Mouse (Mus musculus) CH12.LX (cell line): ENCODE measurements around the gene Wipi2. TPM values are rescaled to one million over a fixed set of nuclear protein-coding genes. Genes with fewer than 3 reads are reported as not detected.

Source experiments
- DNase-seq: peaks from one replicate; pipeline ENCODE4 v3.0.0-alpha.2; 2013; ENCODE audit errors: extremely low read depth
- H3K27ac ChIP-seq: 2 replicates; pipeline ENCODE4 v1.5.1; 2012; ENCODE audit warnings: low read depth, mild to moderate bottlenecking, control low read depth, moderate library complexity; ENCODE audit not compliant: insufficient read depth
- H3K27me3 ChIP-seq: replicated peaks from 2 replicates; pipeline ENCODE3; 2012; ENCODE audit warnings: inconsistent platforms
- H3K36me3 ChIP-seq, 2 experiments: replicated peaks in 1 of 2; 2 replicates each; pipeline versions ENCODE3 to v1.6.1; 2012; ENCODE audit warnings: inconsistent platforms in 1 of 2, low read length in 1 of 2, mild to moderate bottlenecking in 1 of 2, mixed read lengths in 1 of 2, moderate library complexity in 1 of 2; ENCODE audit not compliant: control insufficient read depth in 1 of 2, insufficient read depth in 1 of 2
- H3K4me1 ChIP-seq, 2 experiments: 2 replicates each; pipeline ENCODE4 v1.6.1; 2012; ENCODE audit warnings: inconsistent platforms in 1 of 2, moderate library complexity in 1 of 2; ENCODE audit not compliant: insufficient read depth in 2 of 2, control insufficient read depth in 1 of 2
- H3K4me2 ChIP-seq: 2 replicates; pipeline ENCODE4 v1.6.1; 2012; ENCODE audit warnings: low read depth, mild to moderate bottlenecking, control low read depth; ENCODE audit not compliant: poor library complexity, insufficient read depth, severe bottlenecking
- H3K4me3 ChIP-seq, 3 experiments: fragments of 150-350 bp in 1 of 3; sonication (generic) in 1 of 3; replicated peaks in 1 of 3; 2 replicates each; pipeline versions ENCODE3 to v1.5.1; 2011 to 2012; ENCODE audit warnings: low read depth in 2 of 3, low read length in 2 of 3, mild to moderate bottlenecking in 2 of 3, moderate library complexity in 2 of 3, control low read depth in 1 of 3, improper control_type of control experiment in 1 of 3, inconsistent platforms in 1 of 3, mixed read lengths in 1 of 3; ENCODE audit not compliant: poor library complexity in 1 of 3
- H3K79me2 ChIP-seq: replicated peaks from 2 replicates; pipeline ENCODE4 v1.6.1; 2012; ENCODE audit warnings: mild to moderate bottlenecking, moderate library complexity; ENCODE audit not compliant: control insufficient read depth, poor library complexity, insufficient read depth, severe bottlenecking; ENCODE audit errors: extremely low read depth
- H3K9ac ChIP-seq: 2 replicates; pipeline ENCODE4 v1.6.1; 2012; ENCODE audit warnings: low read depth, mild to moderate bottlenecking, control low read depth, moderate library complexity; ENCODE audit not compliant: insufficient read depth
- H3K9me3 ChIP-seq: replicated peaks from 2 replicates; pipeline ENCODE3; 2012; ENCODE audit warnings: low read length, inconsistent platforms, mixed read lengths
- ELF1 ChIP-seq: IDR thresholded peaks from 2 replicates; pipeline ENCODE4 v1.6.1; 2014; ENCODE audit warnings: low read depth, mild to moderate bottlenecking, inconsistent platforms, low read length, improper control_type of control experiment
- ETS1 ChIP-seq: conservative IDR thresholded peaks from 2 replicates; pipeline ENCODE4 v1.6.1; 2012; ENCODE audit warnings: low read depth, mild to moderate bottlenecking, inconsistent platforms, low read length, improper control_type of control experiment, moderate library complexity
- HCFC1 ChIP-seq: IDR thresholded peaks from 2 replicates; pipeline ENCODE4 v1.6.1; 2012; ENCODE audit warnings: low read depth, mild to moderate bottlenecking, inconsistent platforms, low read length, improper control_type of control experiment
- IRF4 ChIP-seq: IDR thresholded peaks from 2 replicates; pipeline ENCODE4 v1.6.1; 2014; ENCODE audit warnings: low read depth, mild to moderate bottlenecking, inconsistent platforms, low read length, improper control_type of control experiment
- JUN ChIP-seq: IDR thresholded peaks from 2 replicates; pipeline ENCODE4 v1.6.1; 2011; ENCODE audit warnings: low read depth, mild to moderate bottlenecking, low read length, improper control_type of control experiment, moderate library complexity; ENCODE audit not compliant: insufficient read depth
- MAZ ChIP-seq: IDR thresholded peaks from 2 replicates; pipeline ENCODE4 v1.6.1; 2012; ENCODE audit warnings: low read depth, mild to moderate bottlenecking, inconsistent platforms, low read length, improper control_type of control experiment, moderate library complexity
- MXI1 ChIP-seq: IDR thresholded peaks from 2 replicates; pipeline ENCODE4 v1.6.1; 2011; ENCODE audit warnings: mild to moderate bottlenecking, low read depth, low read length, improper control_type of control experiment
- MYC ChIP-seq: IDR thresholded peaks from 2 replicates; pipeline ENCODE4 v1.6.1; 2011; ENCODE audit warnings: low read depth, mild to moderate bottlenecking, improper control_type of control experiment, low read length
- NELFE ChIP-seq: IDR thresholded peaks from 2 replicates; pipeline ENCODE4 v1.6.1; 2011; ENCODE audit warnings: low read depth, low read length, improper control_type of control experiment
- NRF1 ChIP-seq: IDR thresholded peaks from 2 replicates; pipeline ENCODE4 v1.6.1; 2014; ENCODE audit warnings: low read depth, mild to moderate bottlenecking, inconsistent platforms, low read length, improper control_type of control experiment, moderate library complexity
- PAX5 ChIP-seq: IDR thresholded peaks from 2 replicates; pipeline ENCODE4 v1.6.1; 2012; ENCODE audit warnings: low read length, inconsistent platforms, mixed read lengths
- POLR2A ChIP-seq: IDR thresholded peaks from 2 replicates; pipeline ENCODE4 v1.6.1; 2011; ENCODE audit warnings: low read depth, mild to moderate bottlenecking, improper control_type of control experiment, low read length
- POLR2AphosphoS2 ChIP-seq: IDR thresholded peaks from 2 replicates; pipeline ENCODE4 v1.6.1; 2011; ENCODE audit warnings: low read depth, low read length, improper control_type of control experiment
- RCOR1 ChIP-seq: conservative IDR thresholded peaks from 2 replicates; pipeline ENCODE4 v1.6.1; 2012; ENCODE audit warnings: low read depth, mild to moderate bottlenecking, inconsistent platforms, low read length, improper control_type of control experiment
- SIN3A ChIP-seq: IDR thresholded peaks from 2 replicates; pipeline ENCODE4 v1.6.1; 2012; ENCODE audit warnings: low read length, improper control_type of control experiment, inconsistent platforms
- USF1 ChIP-seq: IDR thresholded peaks from 2 replicates; pipeline ENCODE4 v1.6.1; 2014; ENCODE audit warnings: low read depth, mild to moderate bottlenecking, inconsistent platforms, low read length, improper control_type of control experiment
- USF2 ChIP-seq: conservative IDR thresholded peaks from 2 replicates; pipeline ENCODE4 v1.6.1; 2011; ENCODE audit warnings: low read depth, low read length, improper control_type of control experiment
- ZNF384 ChIP-seq: IDR thresholded peaks from 2 replicates; pipeline ENCODE4 v1.6.1; 2012; ENCODE audit warnings: low read depth, low read length, improper control_type of control experiment, inconsistent platforms
- dilution Hi-C: fragments of 300-500 bp; cut with MboI; formaldehyde crosslinking; loops from 2 replicates; pipeline ENCODE4 v1.14.3; 2020; ENCODE audit warnings: low sequenced_read_pairs; ENCODE audit not compliant: extremely low pct_unique_long_range_greater_than_20kb, extremely low pct_ligation_motif_present
- in situ Hi-C: fragments of 300-500 bp; cut with MboI; formaldehyde crosslinking; loops from 3 replicates; pipeline ENCODE4 v1.14.3; 2019; ENCODE audit warnings: low sequenced_read_pairs, low pct_ligation_motif_present, low pct_unique_long_range_greater_than_20kb, mixed read lengths
- polyA plus RNA-seq: library from polyadenylated mRNA; unstranded; fragments of >175 nt; gene quantifications from 2 replicates; pipeline ENCODE4 v1.2.1, GENCODE M21; 2012; ENCODE audit warnings: low read depth; ENCODE audit not compliant: insufficient read length
- total RNA-seq, 2 experiments: library from RNA; depleted of rRNA; stranded (reverse); fragments of 300-350 nt in 1 of 2; fragments of >200 nt in 1 of 2; gene quantifications; 2 replicates each; pipeline ENCODE4 v1.2.3; 2012 to 2014

Wipi2 gene
- total and polyA plus RNA-seq, 3 experiments = 38.0 to 47.4 (median 43.4) TPM

GRCm38 (mm10) chr5:142719897-142720296 lies 92.4 kb downstream of the Wipi2 start:
- H3K4me2 ChIP-seq = no peak overlapping the region
- H3K9me3 ChIP-seq = no peaks in the 10 kb centered on the region
- H3K4me3 ChIP-seq = no peak overlapping the region
- no peaks in the 10 kb centered on the region for H3K79me2 ChIP-seq
- dilution Hi-C loops = no loop called here
- H3K27me3 ChIP-seq = peaks cover 38% of the 10 kb centered on the region
- H3K4me1 ChIP-seq = peaks cover 0 to 6% of the 10 kb centered on the region in 2 experiments; a peak in 2 of 4 replicates
- no peak overlapping the region for H3K9ac ChIP-seq
- in situ Hi-C loops = loop anchor here (5.0 to 25.0 kb wide), 3 partner anchors 48 to 218 kb away; no protein-coding TSS in a partner anchor
- H3K36me3 ChIP-seq = no peaks in the 10 kb centered on the region
- TF ChIP-seq NRF1 (no peak), RCOR1 (no peak), JUN (no peak), USF2 (no peak), MXI1 (no peak), HCFC1 (no peak), PAX5 (no peak), SIN3A (no peak), MYC (no peak), ETS1 (no peak), MAZ (no peak), IRF4 (no peak), USF1 (no peak), ZNF384 (no peak), ELF1 (no peak), POLR2AphosphoS2 (no peak), NELFE (no peak), POLR2A (no peak)
- no peak for DNase-seq
- H3K27ac ChIP-seq = no peak overlapping the region

Other genes with a start within 250 kb of the Wipi2 start
- gene Foxk1, start 226.2 kb upstream of the Wipi2 start, total RNA-seq (2012; rRNA removed) = 10.9 and 11.3 TPM in 2 replicates
- gene Foxk1, start 226.2 kb upstream of the Wipi2 start, total RNA-seq (2014; rRNA removed) = 5.3 and 5.6 TPM in 2 replicates
- 20.3 and 23.4 TPM in 2 replicates for gene Foxk1, start 226.2 kb upstream of the Wipi2 start, polyA plus RNA-seq
- gene Ap5z1, start 163.8 kb upstream of the Wipi2 start, total RNA-seq (2012; rRNA removed) = 11.3 and 11.8 TPM in 2 replicates
- gene Ap5z1, start 163.8 kb upstream of the Wipi2 start, total RNA-seq (2014; rRNA removed) = 3.1 and 4.0 TPM in 2 replicates
- gene Ap5z1, start 163.8 kb upstream of the Wipi2 start, polyA plus RNA-seq = 12.8 and 18.7 TPM in 2 replicates
- gene Papolb, start 97.6 kb upstream of the Wipi2 start, total RNA-seq (2012; rRNA removed) = not detected in 2 replicates
- not detected in 2 replicates for gene Papolb, start 97.6 kb upstream of the Wipi2 start, total RNA-seq (2014; rRNA removed)
- gene Papolb, start 97.6 kb upstream of the Wipi2 start, polyA plus RNA-seq = not detected in 2 replicates
- not detected in 2 replicates for gene Radil, start 76.6 kb upstream of the Wipi2 start, total RNA-seq (2012; rRNA removed)
- gene Radil, start 76.6 kb upstream of the Wipi2 start, total RNA-seq (2014; rRNA removed) = not detected in 2 replicates
- not detected in 2 replicates for gene Radil, start 76.6 kb upstream of the Wipi2 start, polyA plus RNA-seq
- gene Mmd2, start 18.9 kb upstream of the Wipi2 start, total RNA-seq (2012; rRNA removed) = not detected in 2 replicates
- gene Mmd2, start 18.9 kb upstream of the Wipi2 start, total RNA-seq (2014; rRNA removed) = not detected in 2 replicates
- not detected in 2 replicates for gene Mmd2, start 18.9 kb upstream of the Wipi2 start, polyA plus RNA-seq
- gene Slc29a4, start 64.8 kb downstream of the Wipi2 start, total RNA-seq (2012; rRNA removed) = not detected in 2 replicates
- not detected in 2 replicates for gene Slc29a4, start 64.8 kb downstream of the Wipi2 start, total RNA-seq (2014; rRNA removed)
- gene Slc29a4, start 64.8 kb downstream of the Wipi2 start, polyA plus RNA-seq = not detected in 2 replicates
- 5.2 and 5.4 TPM in 2 replicates for gene Tnrc18, start 190.0 kb downstream of the Wipi2 start, total RNA-seq (2012; rRNA removed)
- gene Tnrc18, start 190.0 kb downstream of the Wipi2 start, total RNA-seq (2014; rRNA removed) = 0.71 and 0.80 TPM in 2 replicates
- gene Tnrc18, start 190.0 kb downstream of the Wipi2 start, polyA plus RNA-seq = 7.7 and 8.0 TPM in 2 replicates